Mouse (Mus musculus): ENCODE measurements around the gene Bmp5. TPM values are rescaled to one million over a fixed set of nuclear protein-coding genes. Genes with fewer than 3 reads are reported as not detected.

The Bmp5 gene
- polyA plus RNA-seq, 1 experiment from 2014 or later: 2.0 TPM

DNA sequence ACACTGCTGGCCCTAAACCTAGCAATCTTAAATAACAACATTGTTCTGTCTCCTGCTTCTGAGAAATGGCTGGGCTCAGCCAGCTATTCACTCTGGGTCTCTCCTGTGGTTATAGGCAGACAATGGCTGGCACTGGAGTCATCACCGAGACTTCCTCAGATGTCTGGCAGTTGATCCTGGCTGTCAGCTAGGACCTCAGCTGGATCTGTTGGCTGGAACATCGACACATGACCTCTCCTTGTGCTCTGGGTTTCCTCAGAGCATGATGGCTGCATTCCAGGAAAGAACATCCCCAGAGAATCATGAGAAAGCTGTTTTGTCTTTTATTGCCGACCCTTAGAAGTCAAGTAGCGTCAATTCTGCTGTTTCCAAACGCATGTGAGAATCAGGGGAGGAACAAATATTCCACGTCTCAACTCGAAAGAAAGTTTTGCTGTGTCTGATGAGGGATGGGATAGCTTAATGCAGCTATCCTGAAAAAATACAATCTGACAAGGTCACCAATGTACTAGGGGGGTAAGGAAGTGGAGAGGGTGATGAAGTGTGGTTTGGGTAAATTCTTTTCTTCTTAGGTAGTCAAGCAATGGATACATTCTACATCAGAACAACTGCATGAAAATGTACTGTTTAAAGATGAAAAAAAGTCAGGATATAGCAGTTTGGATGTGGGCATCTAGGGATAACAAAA lies 135.1 kb downstream of the Bmp5 start:
- H3K36me3 ChIP-seq: no peaks in the 10 kb centered on the region
- H3K4me2 ChIP-seq (replicated peaks): no peak overlapping the region
- 64% methylated on average over 7 of the region's 7 CpGs for WGBS
- H3K9me3 ChIP-seq: no peaks in the 10 kb centered on the region
- no peak overlapping the region for H3K27ac ChIP-seq (replicated peaks)
- ATAC-seq (replicated peaks): no peak
- H3K4me1 ChIP-seq: no peaks in the 10 kb centered on the region
- no peaks in the 10 kb centered on the region for H3K27me3 ChIP-seq
- H3K9ac ChIP-seq (replicated peaks): no peak overlapping the region
- no peak overlapping the region for H3K4me3 ChIP-seq

- ATAC-seq (replicated peaks): no peak
- H3K9ac ChIP-seq (replicated peaks): no peak overlapping the region
- no peaks in the 10 kb centered on the region for H3K36me3 ChIP-seq
- no peak overlapping the region for H3K4me2 ChIP-seq (replicated peaks)
- H3K27ac ChIP-seq (replicated peaks): no peak overlapping the region
- 65% methylated on average over 7 of the region's 7 CpGs for WGBS
- no peaks in the 10 kb centered on the region for H3K27me3 ChIP-seq
- H3K4me3 ChIP-seq: no peak overlapping the region
- no peaks in the 10 kb centered on the region for H3K9me3 ChIP-seq
- H3K4me1 ChIP-seq: no peaks in the 10 kb centered on the region
Measured at GRCm38 (mm10) chr9:75911542-75911941, 136.4 kb downstream of the Bmp5 start.

DNA sequence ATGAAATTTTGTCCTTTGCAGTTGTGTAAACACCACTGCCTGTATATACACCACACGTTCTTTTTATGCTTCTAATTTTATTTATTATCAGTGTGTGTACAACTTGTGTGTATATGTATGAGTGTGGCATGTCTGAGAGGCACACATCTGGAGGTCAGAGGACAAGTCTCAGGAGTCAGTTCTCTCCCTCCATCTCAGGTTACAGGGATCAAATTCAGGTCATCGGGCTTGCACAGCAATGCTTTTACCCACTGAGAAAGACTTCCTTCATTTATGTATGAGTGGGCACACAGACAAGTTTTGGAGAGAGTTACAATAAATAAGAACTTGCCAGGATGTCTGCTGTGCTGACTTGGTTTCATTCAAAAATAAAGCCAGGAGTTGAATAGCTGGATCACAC lies 140.9 kb downstream of the Bmp5 start:
- Histone ChIP-seq H3K27ac (replicated peaks) (no peak overlapping the region), H3K4me3 (no peak overlapping the region), H3K9ac (replicated peaks) (no peak overlapping the region), H3K27me3 (no peaks in the 10 kb centered on the region), H3K9me3 (no peaks in the 10 kb centered on the region), H3K36me3 (no peaks in the 10 kb centered on the region), H3K4me2 (replicated peaks) (no peak overlapping the region), H3K4me1 (no peaks in the 10 kb centered on the region)
- WGBS: 46% methylated on average over 2 of the region's 2 CpGs
- no peak for ATAC-seq (replicated peaks)

- WGBS: 54% methylated on average over 11 of the region's 11 CpGs
- Histone ChIP-seq H3K4me1 (no peaks in the 10 kb centered on the region), H3K4me2 (replicated peaks) (no peak overlapping the region), H3K4me3 (no peak overlapping the region), H3K27ac (replicated peaks) (no peak overlapping the region), H3K9ac (replicated peaks) (no peak overlapping the region), H3K36me3 (no peaks in the 10 kb centered on the region), H3K27me3 (no peaks in the 10 kb centered on the region), H3K9me3 (no peaks in the 10 kb centered on the region)
- no peak for ATAC-seq (replicated peaks)
Measured at GRCm38 (mm10) chr9:75927196-75927880, 152.2 kb downstream of the Bmp5 start.

GRCm38 (mm10) chr9:75928068-75928467 lies 152.9 kb downstream of the Bmp5 start:
- Histone ChIP-seq H3K9ac (replicated peaks) (no peak overlapping the region), H3K36me3 (no peaks in the 10 kb centered on the region), H3K9me3 (no peaks in the 10 kb centered on the region), H3K27me3 (no peaks in the 10 kb centered on the region), H3K4me1 (no peaks in the 10 kb centered on the region), H3K4me3 (no peak overlapping the region), H3K27ac (replicated peaks) (no peak overlapping the region), H3K4me2 (replicated peaks) (no peak overlapping the region)
- 87% methylated on average over 5 of the region's 5 CpGs for WGBS
- no peak for ATAC-seq (replicated peaks)

DNA sequence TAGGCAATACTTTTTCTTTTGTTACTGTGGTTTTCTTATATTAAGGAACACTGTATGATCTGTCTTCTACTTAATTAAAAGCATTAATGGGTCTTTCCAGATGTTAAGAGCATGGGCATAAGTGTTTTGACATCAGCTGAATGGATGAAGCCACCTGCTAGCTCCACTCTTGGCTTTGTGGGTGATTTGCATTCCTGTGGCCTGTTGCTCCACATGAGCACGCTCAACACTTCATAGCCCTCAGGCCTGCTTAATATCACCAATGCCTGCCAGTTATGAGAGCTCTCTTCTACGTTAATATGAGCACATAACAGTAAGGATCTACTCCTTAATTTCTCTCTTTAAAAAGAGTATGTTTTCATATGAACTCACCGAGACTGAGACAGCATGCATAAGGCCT lies 169.5 kb downstream of the Bmp5 start:
- no peak for ATAC-seq (replicated peaks)
- no peaks in the 10 kb centered on the region for H3K9me3 ChIP-seq
- no peak overlapping the region for H3K9ac ChIP-seq (replicated peaks)
- WGBS: 83% methylated on average over 3 of the region's 3 CpGs
- no peak overlapping the region for H3K27ac ChIP-seq (replicated peaks)
- H3K4me2 ChIP-seq (replicated peaks): no peak overlapping the region
- H3K36me3 ChIP-seq: no peaks in the 10 kb centered on the region
- no peak overlapping the region for H3K4me3 ChIP-seq
- H3K27me3 ChIP-seq: no peaks in the 10 kb centered on the region
- no peaks in the 10 kb centered on the region for H3K4me1 ChIP-seq

Small RNA genes lying within 50 kb of the gene (microRNA-seq; reads per million reads assigned to microRNA genes)
- not detected for gene Gm44355

Other genes with a start within 250 kb of the Bmp5 start
- gene Tmod3, start 215.7 kb upstream of the Bmp5 start, polyA plus RNA-seq (2015; fragmentation: Nextera tagmentation; extraction: Ambion mirVana): 99.1 and 107 TPM in 2 replicates
- 233 and 250 TPM in 2 replicates for gene Tmod2, start 164.0 kb upstream of the Bmp5 start, polyA plus RNA-seq (2015; fragmentation: Nextera tagmentation; extraction: Ambion mirVana)
- gene Lysmd2, start 149.6 kb upstream of the Bmp5 start, polyA plus RNA-seq (2015; fragmentation: Nextera tagmentation; extraction: Ambion mirVana): 26.1 and 29.0 TPM in 2 replicates
- gene Scg3, start 91.3 kb upstream of the Bmp5 start, polyA plus RNA-seq (2015; fragmentation: Nextera tagmentation; extraction: Ambion mirVana): 111 and 123 TPM in 2 replicates
- 14.9 and 15.2 TPM in 2 replicates for gene Hmgcll1, start 239.5 kb downstream of the Bmp5 start, polyA plus RNA-seq (2015; fragmentation: Nextera tagmentation; extraction: Ambion mirVana)

All from forebrain, embryonic 15.5 days (tissue).